Mouse (Mus musculus) testis, adult 2 months (tissue): ENCODE measurements around the gene Bicdl2.

Source experiments
- CTCF ChIP-seq: fragments of 200-500 bp; IDR thresholded peaks from 2 replicates; pipeline ENCODE4 v1.5.1; 2012; ENCODE audit warnings: low read depth, mild to moderate bottlenecking, inconsistent platforms, low read length, moderate library complexity; ENCODE audit not compliant: control insufficient read depth, insufficient read depth, insufficient replicate concordance
- POLR2A ChIP-seq: fragments of 200-500 bp; IDR thresholded peaks from 2 replicates; pipeline ENCODE4 v1.6.1; 2012; ENCODE audit warnings: low read depth, mild to moderate bottlenecking, inconsistent platforms, low read length, moderate library complexity; ENCODE audit not compliant: control insufficient read depth

- no peak for TF ChIP-seq CTCF
- TF ChIP-seq POLR2A, result no peak
Observed at GRCm38 (mm10) chr17:23653324-23653723, 7.0 kb upstream of the Bicdl2 start.
